Mouse (Mus musculus): ENCODE data around the gene Top2b. TPM values are rescaled to one million over a fixed set of nuclear protein-coding genes. Genes with fewer than 3 reads are reported as not detected.

Gene Top2b
- polyA plus RNA-seq, 2 experiments, result 16.5 to 21.1 TPM

GRCm38 (mm10) chr14:16432550-16432949 is 67.6 kb downstream of the Top2b start:
- H3K9me3 ChIP-seq (ENCODE audit: control insufficient read depth, low read length), result no peaks in the 10 kb centered on the region
- TF ChIP-seq CTCF (IDR thresholded peaks at IDR 0.05; ENCODE audit: low read depth) (no peak), EP300 (IDR thresholded peaks at IDR 0.05; ENCODE audit: low read depth) (no peak)
- no peaks in the 10 kb centered on the region for H3K27me3 ChIP-seq (ENCODE audit: control insufficient read depth, insufficient read depth, low read length)
- no peak overlapping the region for H3K9ac ChIP-seq (replicated peaks)
- no peak overlapping the region for H3K27ac ChIP-seq
- no peak for ATAC-seq (ENCODE audit: insufficient read depth)
- no peak overlapping the region for H3K4me3 ChIP-seq (ENCODE audit: insufficient read depth in 1 of 2, low read depth in 2 of 2, low read length in 2 of 2)
- H3K36me3 ChIP-seq (replicated peaks; ENCODE audit: control insufficient read depth, insufficient read depth, low read depth), result peaks cover 19% of the 10 kb centered on the region
- DNase-seq (ENCODE audit: low read depth in 3 of 3, low spot score in 3 of 3), result no peak
- no peak overlapping the region for H3K4me2 ChIP-seq (ENCODE audit: low read depth)
- WGBS (ENCODE audit: insufficient replicate concordance), result 68% methylated on average over 3 of the region's 3 CpGs
- H3K4me1 ChIP-seq (replicated peaks; ENCODE audit: control insufficient read depth in 2 of 2, insufficient read depth in 2 of 2, low read length in 1 of 2), result no peaks in the 10 kb centered on the region

- TF ChIP-seq EP300 (IDR thresholded peaks at IDR 0.05; ENCODE audit: low read depth), result no peak
- H3K9ac ChIP-seq (replicated peaks), result no peak overlapping the region
- no peaks in the 10 kb centered on the region for H3K4me1 ChIP-seq (replicated peaks; ENCODE audit: control insufficient read depth in 2 of 2, insufficient read depth in 2 of 2, low read length in 1 of 2)
- ATAC-seq (ENCODE audit: insufficient read depth), result no peak
- H3K4me2 ChIP-seq (ENCODE audit: low read depth), result no peak overlapping the region
- peaks cover 19% of the 10 kb centered on the region for H3K36me3 ChIP-seq (replicated peaks; ENCODE audit: control insufficient read depth, insufficient read depth, low read depth)
- WGBS (ENCODE audit: insufficient replicate concordance), result 74% methylated on average over 2 of the region's 2 CpGs
- H3K27ac ChIP-seq, result no peak overlapping the region
- no peaks in the 10 kb centered on the region for H3K27me3 ChIP-seq (ENCODE audit: control insufficient read depth, insufficient read depth, low read length)
- no peaks in the 10 kb centered on the region for H3K9me3 ChIP-seq (ENCODE audit: control insufficient read depth, low read length)
- H3K4me3 ChIP-seq (ENCODE audit: insufficient read depth in 1 of 2, low read depth in 2 of 2, low read length in 2 of 2), result no peak overlapping the region
- DNase-seq (ENCODE audit: low read depth in 3 of 3, low spot score in 3 of 3), result no peak
Measured at GRCm38 (mm10) chr14:16433206-16433605, 68.2 kb downstream of the Top2b start.

DNA sequence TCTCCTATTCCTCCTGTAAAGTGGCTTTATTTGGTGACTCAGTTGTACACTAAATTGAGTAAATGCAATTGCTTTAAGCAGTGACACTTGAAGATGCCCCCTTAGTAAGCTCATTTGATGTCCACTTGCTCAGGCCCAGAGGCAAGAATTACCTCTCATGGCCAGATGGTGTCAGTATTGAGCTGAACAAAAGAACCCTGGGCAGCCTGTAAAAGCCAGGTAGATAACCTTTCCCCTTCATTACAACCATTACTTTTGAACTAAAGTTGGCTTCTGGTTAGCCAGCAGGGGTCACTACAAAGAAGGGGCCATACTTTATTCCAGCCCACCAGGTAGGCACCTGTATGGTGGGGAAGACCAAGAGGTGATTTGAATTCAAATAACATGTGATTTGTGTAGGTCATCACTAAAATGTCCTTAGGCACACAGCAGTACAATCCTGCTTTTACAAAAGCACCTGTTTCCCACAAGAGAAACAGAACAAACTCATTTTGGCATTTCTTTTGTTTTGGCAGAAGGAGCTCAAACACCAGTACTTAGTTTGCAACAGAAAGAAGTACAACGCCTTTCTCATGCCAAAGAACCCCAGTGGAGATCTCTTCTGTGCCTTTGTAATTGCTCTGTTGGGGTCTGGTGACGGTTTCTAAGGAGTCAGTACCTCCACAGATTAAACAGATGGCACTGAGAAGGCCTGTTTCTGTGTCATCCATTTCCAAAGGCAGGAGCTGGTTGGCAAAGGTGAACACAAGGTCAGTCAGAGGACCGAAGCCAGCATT is 69.6 kb downstream of the Top2b start:
- ATAC-seq (ENCODE audit: insufficient read depth), result no peak; the same call in 1 of the 2 replicates
- Histone ChIP-seq H3K27ac (no peak overlapping the region), H3K9me3 (ENCODE audit: control insufficient read depth, low read length) (no peaks in the 10 kb centered on the region), H3K9ac (replicated peaks) (no peak overlapping the region), H3K36me3 (replicated peaks; ENCODE audit: control insufficient read depth, insufficient read depth, low read depth) (peaks cover 17% of the 10 kb centered on the region; the same call in 1 of the 2 replicates), H3K27me3 (ENCODE audit: control insufficient read depth, insufficient read depth, low read length) (no peaks in the 10 kb centered on the region), H3K4me2 (ENCODE audit: low read depth) (no peak overlapping the region), H3K4me3 (ENCODE audit: insufficient read depth in 1 of 2, low read depth in 2 of 2, low read length in 2 of 2) (no peak overlapping the region), H3K4me1 (replicated peaks; ENCODE audit: control insufficient read depth in 2 of 2, insufficient read depth in 2 of 2, low read length in 1 of 2) (no peaks in the 10 kb centered on the region)
- TF ChIP-seq EP300 (IDR thresholded peaks at IDR 0.05; ENCODE audit: low read depth), result no peak
- TF ChIP-seq CTCF (IDR thresholded peaks at IDR 0.05; ENCODE audit: low read depth), result peak; percentile 70
- 78% methylated on average over 3 of the region's 3 CpGs for WGBS (ENCODE audit: insufficient replicate concordance)
- DNase-seq (ENCODE audit: low read depth in 3 of 3, low spot score in 3 of 3), result peak in 2 of 3 experiments; percentile 24 to 42

DNA sequence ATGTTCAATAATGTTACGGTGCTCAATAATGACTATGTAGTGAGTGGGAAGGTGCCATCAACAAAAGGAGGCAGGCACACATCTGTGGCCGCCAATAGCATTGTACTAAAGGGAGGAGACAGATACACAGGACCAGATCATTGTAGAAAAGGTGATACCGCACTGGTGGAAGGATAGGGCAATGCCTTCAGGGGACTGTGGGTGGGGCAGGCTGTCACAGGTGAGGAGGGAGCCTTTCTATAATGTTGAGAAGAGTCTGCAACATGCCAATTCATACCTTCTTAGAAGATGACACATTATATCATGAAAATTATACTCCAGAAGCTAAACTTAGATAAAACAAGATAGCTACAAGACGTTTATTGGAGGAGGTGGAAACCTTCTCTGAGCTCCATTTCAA is 72.4 kb downstream of the Top2b start:
- H3K4me3 ChIP-seq (ENCODE audit: insufficient read depth in 1 of 2, low read depth in 2 of 2, low read length in 2 of 2), result no peak overlapping the region
- WGBS (ENCODE audit: insufficient replicate concordance), result 77% methylated on average over 4 of the region's 4 CpGs
- peaks cover 2% of the 10 kb centered on the region; the same call in 1 of the 2 replicates for H3K36me3 ChIP-seq (replicated peaks; ENCODE audit: control insufficient read depth, insufficient read depth, low read depth)
- H3K9me3 ChIP-seq (ENCODE audit: control insufficient read depth, low read length), result no peaks in the 10 kb centered on the region
- DNase-seq (ENCODE audit: low read depth in 3 of 3, low spot score in 3 of 3), result no peak
- no peaks in the 10 kb centered on the region for H3K4me1 ChIP-seq (replicated peaks; ENCODE audit: control insufficient read depth in 2 of 2, insufficient read depth in 2 of 2, low read length in 1 of 2)
- H3K4me2 ChIP-seq (ENCODE audit: low read depth), result no peak overlapping the region
- no peak overlapping the region for H3K27ac ChIP-seq
- ATAC-seq (ENCODE audit: insufficient read depth), result no peak
- no peak overlapping the region for H3K9ac ChIP-seq (replicated peaks)
- H3K27me3 ChIP-seq (ENCODE audit: control insufficient read depth, insufficient read depth, low read length), result no peaks in the 10 kb centered on the region
- TF ChIP-seq EP300 (IDR thresholded peaks at IDR 0.05; ENCODE audit: low read depth), result no peak
- no peak for TF ChIP-seq CTCF (IDR thresholded peaks at IDR 0.05; ENCODE audit: low read depth)

- WGBS (ENCODE audit: insufficient replicate concordance), result 62% methylated on average over 6 of the region's 6 CpGs
- Histone ChIP-seq H3K36me3 (replicated peaks; ENCODE audit: control insufficient read depth, insufficient read depth, low read depth) (peaks cover 2% of the 10 kb centered on the region; the same call in 1 of the 2 replicates), H3K9me3 (ENCODE audit: control insufficient read depth, low read length) (no peaks in the 10 kb centered on the region), H3K4me3 (ENCODE audit: insufficient read depth in 1 of 2, low read depth in 2 of 2, low read length in 2 of 2) (no peak overlapping the region), H3K4me2 (ENCODE audit: low read depth) (no peak overlapping the region), H3K9ac (replicated peaks) (no peak overlapping the region), H3K4me1 (replicated peaks; ENCODE audit: control insufficient read depth in 2 of 2, insufficient read depth in 2 of 2, low read length in 1 of 2) (no peaks in the 10 kb centered on the region), H3K27ac (no peak overlapping the region), H3K27me3 (ENCODE audit: control insufficient read depth, insufficient read depth, low read length) (no peaks in the 10 kb centered on the region)
- DNase-seq (ENCODE audit: low read depth in 3 of 3, low spot score in 3 of 3) (no peak), ATAC-seq (ENCODE audit: insufficient read depth) (no peak)
- TF ChIP-seq EP300 (IDR thresholded peaks at IDR 0.05; ENCODE audit: low read depth) (no peak), CTCF (IDR thresholded peaks at IDR 0.05; ENCODE audit: low read depth) (no peak)
Measured at GRCm38 (mm10) chr14:16439385-16440126, 74.6 kb downstream of the Top2b start.
